Mouse (Mus musculus) mesoderm, embryonic 11.5 days (tissue): Measurements from ENCODE around the gene Wwox.

Experiments used
- DNase-seq: peaks from one replicate; pipeline ENCODE4 v3.0.0-alpha.2; 2012; ENCODE audit warnings: low read depth, low spot score

The Wwox gene

DNA sequence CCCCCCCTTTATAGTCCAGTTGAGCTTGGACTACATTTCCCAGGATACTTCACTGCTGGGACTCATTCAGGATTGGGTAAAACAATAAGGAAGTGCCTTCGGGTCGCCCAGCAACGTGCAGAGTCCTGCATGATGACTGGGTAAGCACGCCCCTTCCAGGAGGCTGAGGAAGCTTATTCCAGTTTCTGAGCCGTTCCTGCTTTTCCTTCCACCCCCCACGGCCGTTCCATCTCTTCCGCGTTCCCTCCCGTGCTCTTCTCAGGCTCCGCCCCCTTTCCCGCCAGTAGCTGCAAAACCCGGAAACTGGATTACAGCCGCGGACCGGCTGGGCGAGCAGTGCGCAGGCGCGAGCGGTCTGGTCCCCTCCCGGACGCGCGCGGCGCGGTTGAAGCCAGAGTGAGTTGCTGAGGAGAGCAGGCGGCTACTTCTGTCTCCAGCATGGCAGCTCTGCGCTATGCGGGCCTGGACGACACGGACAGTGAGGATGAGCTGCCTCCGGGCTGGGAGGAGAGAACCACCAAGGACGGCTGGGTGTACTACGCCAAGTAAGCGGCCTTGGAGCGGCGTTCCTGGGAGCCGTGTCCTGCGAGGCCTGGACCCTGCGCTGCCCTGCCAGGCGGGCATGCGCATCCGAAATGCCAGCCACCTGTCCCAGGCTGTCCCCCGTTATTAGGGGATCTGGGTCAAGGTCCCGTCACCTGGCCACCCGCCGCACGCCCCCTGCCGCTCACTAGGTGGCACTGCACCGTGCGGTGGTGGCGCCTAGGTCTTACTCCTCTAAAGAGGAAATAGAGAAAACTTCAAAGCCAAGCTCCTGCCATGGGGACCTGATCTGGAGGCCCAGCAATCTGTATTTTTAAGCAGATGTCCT, at the start of gene Wwox:
TSS of gene Wwox (plus strand) at position 322 of the 871 bp plus-strand sequence.
- peak; percentile 99 for DNase-seq

- DNase-seq = no peak
These were observed 48.8 kb upstream of the Wwox start for GRCm38 (mm10) chr8:114390465-114391254.

- no peak for DNase-seq
These were observed 41.1 kb upstream of the Wwox start for GRCm38 (mm10) chr8:114398326-114398725.

DNA sequence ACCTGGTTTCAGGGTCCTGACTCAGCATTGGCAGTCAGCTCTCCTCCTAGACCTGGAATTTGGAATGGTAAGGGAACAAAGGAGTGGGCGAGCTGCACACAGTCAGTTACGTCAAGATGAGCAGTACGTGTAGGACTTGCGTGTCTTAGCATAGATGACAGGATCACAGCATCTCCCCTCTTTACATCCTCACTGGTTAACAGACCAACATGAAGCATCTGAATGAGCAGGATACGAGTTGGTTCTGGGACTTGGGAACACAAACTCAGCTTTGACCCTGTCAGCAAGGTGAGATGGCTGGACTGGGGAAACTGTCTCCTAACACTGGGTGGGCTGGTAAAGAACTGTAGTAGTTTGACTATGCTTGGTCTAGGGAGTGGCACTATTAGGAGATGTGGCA, 40.2 kb upstream of the Wwox start:
- no peak for DNase-seq

DNA sequence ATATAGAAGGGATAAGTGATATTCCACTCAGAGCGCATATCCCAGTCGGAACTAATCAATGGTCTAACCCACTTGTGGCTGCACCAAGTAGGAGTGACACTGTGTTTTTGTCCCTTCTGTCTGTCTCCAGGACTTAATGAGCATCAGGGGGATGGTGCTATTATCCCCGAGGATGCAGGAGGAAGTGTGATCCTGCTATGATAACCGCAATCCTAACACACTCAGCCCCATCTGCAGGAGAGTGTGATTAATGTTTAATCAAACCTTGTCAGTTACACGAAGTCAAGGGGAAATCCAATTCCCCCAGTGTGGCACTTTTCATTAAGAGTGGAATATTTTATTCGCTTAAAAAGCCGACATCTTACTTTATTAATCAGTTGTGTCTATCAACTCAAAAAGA, 37.8 kb upstream of the Wwox start:
- DNase-seq = peak; percentile 7

DNA sequence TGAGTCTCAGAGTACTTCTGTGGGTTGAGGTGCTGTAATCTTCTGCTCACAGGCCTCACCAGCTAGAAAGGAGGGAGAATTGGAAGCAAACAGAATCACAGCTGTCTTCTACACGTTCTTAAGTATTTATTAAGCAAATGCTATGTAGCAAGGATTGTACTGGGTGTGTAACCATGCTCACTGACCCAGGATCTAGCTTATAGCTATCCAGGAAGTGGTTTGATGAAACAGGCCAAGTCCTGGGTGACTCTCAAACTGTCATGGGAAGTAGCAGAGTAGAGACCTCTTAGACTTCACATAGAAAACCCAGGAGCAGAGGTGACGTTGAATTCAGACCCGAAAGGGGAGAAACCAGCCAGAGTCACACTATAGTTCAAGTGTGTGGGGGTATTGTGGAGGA, 28.0 kb upstream of the Wwox start:
- no peak for DNase-seq

DNA sequence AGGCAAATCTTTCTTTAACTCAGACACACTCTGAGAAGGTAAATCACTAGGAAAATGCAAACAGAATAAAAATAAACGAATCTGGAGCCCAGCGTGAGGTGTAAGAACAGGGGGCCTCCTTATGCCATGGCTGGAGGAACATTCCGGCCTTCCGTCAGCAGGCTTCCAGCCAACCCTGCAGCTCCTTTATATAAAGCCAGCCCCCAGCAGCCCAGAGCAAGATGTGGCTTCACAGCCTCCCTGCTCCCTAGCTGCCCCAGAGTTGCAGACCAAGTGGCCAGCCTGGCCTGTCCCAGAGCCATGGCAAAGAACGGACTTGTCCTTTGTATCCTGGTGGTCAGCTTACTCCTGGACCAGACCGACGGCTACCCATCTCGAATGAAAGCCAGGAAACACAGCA, 21.7 kb upstream of the Wwox start, which contains the start of gene Clec3a:
TSS of gene Clec3a (plus strand) at position 301 of the 400 bp plus-strand sequence.
- DNase-seq = no peak

- no peak for DNase-seq
These were observed 21.0 kb upstream of the Wwox start for GRCm38 (mm10) chr8:114418486-114418885.

GRCm38 (mm10) chr8:114418904-114419303, 20.6 kb upstream of the Wwox start:
- no peak for DNase-seq

- DNase-seq = no peak
These were observed 17.9 kb upstream of the Wwox start for GRCm38 (mm10) chr8:114421544-114421943.

- DNase-seq = peak; percentile 70
These were observed 1.2 kb upstream of the Wwox start for GRCm38 (mm10) chr8:114438236-114438635.

GRCm38 (mm10) chr8:114440205-114440589, 742 bp downstream of the Wwox start:
- no peak for DNase-seq

DNA sequence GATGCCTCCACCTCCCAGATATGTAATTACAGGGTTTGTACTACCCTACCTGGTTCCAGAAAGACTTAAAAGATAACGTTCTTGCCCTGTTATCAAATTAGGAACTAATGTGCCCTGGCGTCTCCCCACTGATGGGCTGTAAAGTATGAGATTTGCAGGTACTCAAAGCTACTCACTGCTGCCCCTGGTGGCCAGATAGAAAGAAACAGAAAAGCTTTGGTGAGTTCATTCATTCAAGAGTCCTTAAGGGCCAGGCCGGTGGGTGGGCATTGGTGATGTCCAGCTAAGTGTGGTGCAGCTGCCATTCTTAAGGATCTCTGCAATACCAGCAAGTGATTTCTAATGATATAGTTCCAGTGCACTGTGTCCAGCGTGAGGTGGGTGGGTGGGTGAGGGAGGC, 2.2 kb downstream of the Wwox start:
- peak; percentile 50 for DNase-seq

DNA sequence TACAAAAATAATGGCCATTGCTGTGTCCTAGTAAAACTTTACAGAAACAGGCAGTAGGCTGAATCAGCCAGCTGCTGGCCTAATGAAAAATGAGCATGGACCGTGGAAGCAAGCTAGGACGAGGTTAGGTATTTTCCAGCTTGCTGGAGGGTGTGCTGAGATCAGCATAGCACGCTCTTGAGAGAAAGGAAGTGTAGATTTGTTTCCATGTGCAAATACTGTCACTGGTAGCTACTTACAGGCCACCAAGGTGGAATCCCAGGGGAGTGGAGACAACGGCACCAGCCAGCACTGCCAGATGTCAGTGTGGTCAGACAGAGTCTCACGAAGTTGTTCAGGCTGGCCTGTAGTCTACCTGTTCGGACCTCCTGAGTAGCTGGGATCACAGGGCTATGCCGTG, 7.4 kb downstream of the Wwox start:
- DNase-seq = no peak

DNA sequence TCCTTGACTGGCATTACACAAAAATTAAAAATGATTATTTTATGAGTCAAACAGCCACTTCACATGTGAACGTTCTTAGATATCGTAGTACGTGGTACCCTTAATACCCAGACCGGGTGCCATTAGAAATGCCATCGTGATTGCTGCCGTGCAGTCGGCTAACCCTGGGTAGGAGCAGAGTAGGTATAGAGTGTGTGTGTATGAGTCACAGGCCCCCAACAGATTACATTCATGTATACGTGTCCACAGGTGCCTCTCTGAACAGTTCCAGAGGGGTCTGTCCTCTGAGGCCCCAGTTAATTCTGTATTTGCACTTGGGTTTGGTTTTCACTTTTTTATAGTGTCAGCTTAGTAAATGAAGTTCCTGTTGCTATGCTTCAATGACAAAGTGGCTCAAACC, 12.8 kb downstream of the Wwox start:
- DNase-seq = no peak

DNA sequence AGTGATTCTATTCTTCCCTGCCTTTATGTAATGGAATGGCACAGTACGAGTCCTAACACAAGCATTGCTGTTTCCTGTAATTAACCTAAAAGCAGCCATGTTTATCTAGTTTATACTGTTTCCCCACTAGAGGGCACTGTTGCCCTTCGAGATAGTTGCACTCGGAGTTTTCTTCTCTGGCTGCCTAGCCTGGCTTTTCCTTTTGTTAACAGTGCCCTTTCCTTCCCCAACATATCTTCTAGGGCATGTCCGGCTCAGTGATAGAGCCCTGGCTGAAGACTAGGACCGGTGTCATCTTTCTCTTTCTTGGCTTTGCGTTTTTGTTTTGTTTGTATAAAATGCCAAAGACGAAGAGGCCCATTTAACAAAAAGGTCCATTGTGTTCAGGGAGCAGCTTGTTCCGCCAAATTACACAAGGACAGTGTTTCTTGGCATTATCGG, 13.3 kb downstream of the Wwox start:
- peak; percentile 88 for DNase-seq

DNA sequence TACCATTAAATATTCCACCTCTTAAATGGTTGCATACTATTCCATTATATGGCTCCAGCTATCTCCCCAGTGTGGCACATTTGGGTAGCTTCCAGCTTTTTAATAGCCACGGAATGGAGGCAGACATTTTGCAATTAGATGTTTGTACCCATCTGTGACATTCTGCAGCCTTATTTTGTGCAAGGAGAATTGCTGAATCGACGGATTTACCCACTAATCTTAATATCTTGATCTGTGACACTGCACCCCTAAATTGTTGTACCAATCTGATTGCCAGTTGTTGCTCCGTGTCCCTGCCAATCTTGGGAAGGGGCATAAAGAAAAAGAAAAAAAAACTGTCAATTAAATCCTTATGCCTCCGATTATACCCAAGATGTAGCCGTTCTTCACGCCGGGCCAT, 15.8 kb downstream of the Wwox start:
- no peak for DNase-seq

- no peak for DNase-seq
These were observed 16.5 kb downstream of the Wwox start for GRCm38 (mm10) chr8:114455953-114456352.

- no peak for DNase-seq
These were observed 18.8 kb downstream of the Wwox start for GRCm38 (mm10) chr8:114458113-114458784.

GRCm38 (mm10) chr8:114460600-114460999, 21.1 kb downstream of the Wwox start:
- no peak for DNase-seq

GRCm38 (mm10) chr8:114462591-114462990, 23.1 kb downstream of the Wwox start:
- DNase-seq = no peak

DNA sequence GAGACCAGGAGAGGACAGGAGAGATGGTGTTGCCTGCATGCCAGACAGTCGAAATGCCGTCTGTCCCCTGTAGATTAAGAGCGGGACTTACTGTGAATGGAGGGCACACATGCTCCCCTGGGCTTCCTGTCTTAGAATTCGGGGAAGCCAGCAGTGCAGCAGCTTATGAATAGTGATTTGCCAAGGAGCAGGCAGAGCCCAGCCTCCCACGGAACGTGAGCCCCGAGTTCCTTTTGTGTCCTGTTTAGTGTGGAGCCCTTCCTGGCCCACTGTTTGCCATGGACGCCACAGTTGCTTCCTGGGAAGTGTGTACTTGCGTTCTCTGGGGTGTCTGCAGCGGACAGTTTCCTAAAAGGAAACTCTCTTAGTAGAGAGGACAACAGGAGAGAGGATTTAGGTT, 23.9 kb downstream of the Wwox start:
- DNase-seq = no peak
